Mouse (Mus musculus): ENCODE data around the gene Plppr4.

DNA sequence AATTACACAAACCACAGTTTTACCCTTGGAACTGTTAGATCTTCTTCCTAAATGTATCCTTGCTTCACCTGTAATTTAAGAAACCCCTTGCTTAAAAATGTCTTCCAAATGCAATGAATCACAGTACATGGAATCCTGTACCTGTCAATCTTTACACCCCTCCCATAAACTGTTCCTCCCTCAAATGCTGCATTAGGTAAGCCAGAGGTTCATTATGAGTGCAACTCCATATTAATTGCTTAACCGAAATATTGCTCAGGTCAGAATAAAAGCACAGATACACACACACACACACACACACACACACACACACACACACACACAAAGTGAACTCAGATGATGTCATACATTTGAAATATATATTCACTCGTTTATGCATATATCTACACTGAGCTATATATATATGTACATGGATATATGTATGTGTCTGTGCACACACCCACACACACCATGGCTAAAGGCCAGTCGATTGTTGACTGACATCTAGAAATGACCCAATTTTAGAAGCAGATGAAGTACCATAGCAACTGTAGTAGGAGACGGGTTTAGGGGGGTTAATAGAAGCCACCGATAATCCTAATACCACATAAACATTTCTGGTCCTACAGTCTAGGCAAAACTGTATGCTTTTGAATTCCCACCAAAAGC lies 1.6 kb downstream of the Plppr4 start:
- no peak for TF ChIP-seq MAFK (IDR thresholded peaks at IDR 0.05; ENCODE audit: insufficient read depth, low read depth, low read length)
- no peak for TF ChIP-seq ZNF384 (IDR thresholded peaks at IDR 0.05; ENCODE audit: low read depth, low read length)
- TF ChIP-seq ZC3H11A (IDR thresholded peaks at IDR 0.05; ENCODE audit: borderline replicate concordance, low read depth, low read length): no peak
- TF ChIP-seq HCFC1 (IDR thresholded peaks at IDR 0.05; ENCODE audit: borderline replicate concordance, insufficient read depth, low read length): no peak
- no peak for TF ChIP-seq CHD2 (IDR thresholded peaks at IDR 0.05; ENCODE audit: low read depth, low read length)

Data from ES-E14 (cell line).